Mouse (Mus musculus) small intestine, adult 2 months (tissue): Measurements from ENCODE around the gene Ntrk3.

ENCODE experiments used
- CTCF ChIP-seq: fragments of 200-500 bp; IDR thresholded peaks from 2 replicates; pipeline ENCODE4 v1.5.1; 2012; ENCODE audit warnings: low read depth, mild to moderate bottlenecking, control low read depth, inconsistent platforms, low read length, moderate library complexity, mixed read lengths; ENCODE audit not compliant: insufficient replicate concordance, insufficient read length; ENCODE audit errors: extremely low read depth
- POLR2A ChIP-seq: fragments of 200-500 bp; IDR thresholded peaks from 2 replicates; pipeline ENCODE4 v1.6.1; 2012; ENCODE audit warnings: low read depth, mild to moderate bottlenecking, control low read depth, inconsistent platforms, low read length, moderate library complexity

GRCm38 (mm10) chr7:78459021-78459420 is 278.8 kb downstream of the Ntrk3 start:
- TF ChIP-seq POLR2A (no peak), CTCF (no peak)
